In the genomic region with DNA sequence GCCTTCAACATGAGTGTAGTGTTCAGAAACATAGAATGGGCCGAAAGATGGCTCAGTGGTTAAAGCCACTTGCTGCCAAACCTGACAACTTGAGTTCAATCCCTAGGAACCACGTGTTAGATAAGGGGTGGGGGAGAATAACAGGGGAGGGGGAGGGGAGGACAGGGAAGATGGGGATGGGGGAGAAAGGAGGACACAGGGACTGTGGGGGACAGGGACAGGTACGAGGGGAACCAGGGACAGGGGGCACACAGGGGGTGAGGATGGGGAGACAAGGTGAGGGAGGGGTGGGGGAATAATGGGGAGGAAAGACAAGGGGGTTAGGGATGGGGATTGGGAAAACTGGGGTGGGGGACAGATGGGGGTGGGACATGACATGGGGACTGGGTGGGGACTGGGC, we compare ENCODE assay signal across 23 mouse cellular contexts. TPM values are rescaled to one million over a fixed set of nuclear protein-coding genes. Genes with fewer than 3 reads are reported as not detected.
DNase-seq lines count a peak whose midpoint lies in the region; ATAC-seq and TF ChIP-seq lines count a peak whose summit lies in the region.
"Had no signal": no experiment of that assay in that cellular context is flagged by ENCODE, and none has a peak within 500 bp of the region (broad histone marks: within the 10 kb centered on the region; RNA-seq: fewer than 3 reads in every experiment).

No protein-coding gene starts in this region.

- H3K27ac ChIP-seq in heart, adult 2 months, result peak overlapping the region; percentile 82
- peak overlapping the region; percentile 32; the same call in 1 of the 2 replicates for H3K27ac ChIP-seq in lung, postnatal 0 days (ENCODE audit: low read length)
- H3K27ac ChIP-seq in small intestine, adult 2 months (ENCODE audit: insufficient read depth, low read depth, low read length), result peak overlapping the region; percentile 79
- H3K27ac ChIP-seq in midbrain, embryonic 11.5 days (ENCODE audit: low read depth, low read length), result no peak overlapping the region
- H3K27ac ChIP-seq: embryonic facial prominence, embryonic 10.5 days; heart, embryonic 15.5 days; intestine, embryonic 15.5 days; midbrain, embryonic 10.5 days had no signal

- no peak overlapping the region for H3K4me2 ChIP-seq in lung, postnatal 0 days (replicated peaks; ENCODE audit: low read depth, low read length)
- H3K4me2 ChIP-seq in midbrain, embryonic 11.5 days, result no peak overlapping the region
- H3K4me2 ChIP-seq: heart, embryonic 15.5 days; intestine, embryonic 15.5 days; kidney, embryonic 15.5 days had no signal

- no peaks in the 10 kb centered on the region for H3K9me3 ChIP-seq in lung, postnatal 0 days (ENCODE audit: low read length)
- H3K9me3 ChIP-seq in midbrain, embryonic 11.5 days (ENCODE audit: control insufficient read depth, low read length), result no peaks in the 10 kb centered on the region
- H3K9me3 ChIP-seq: heart, embryonic 15.5 days; intestine, embryonic 15.5 days; liver, embryonic 15.5 days had no signal

- no peak overlapping the region for H3K9ac ChIP-seq in heart, adult 2 months (ENCODE audit: low read depth, low read length)
- H3K9ac ChIP-seq in lung, postnatal 0 days (replicated peaks; ENCODE audit: low read depth), result no peak overlapping the region
- no peak overlapping the region for H3K9ac ChIP-seq in midbrain, embryonic 11.5 days (ENCODE audit: low read length)
- H3K9ac ChIP-seq: heart, embryonic 15.5 days; intestine, embryonic 15.5 days; kidney, embryonic 15.5 days; liver, embryonic 15.5 days had no signal

- no peaks in the 10 kb centered on the region for H3K79me2 ChIP-seq in heart, adult 2 months (replicated peaks; ENCODE audit: control insufficient read depth, insufficient read depth, low read length)

- TF ChIP-seq POLR2A in heart, adult 2 months (IDR thresholded peaks at IDR 0.05; ENCODE audit: insufficient read depth, low read depth, low read length), result no peak
- TF ChIP-seq POLR2A in small intestine, adult 2 months (IDR thresholded peaks at IDR 0.05; ENCODE audit: low read depth, low read length), result no peak

- no peak for TF ChIP-seq CTCF in heart, adult 2 months (IDR thresholded peaks at IDR 0.05)
- no peak for TF ChIP-seq CTCF in lung, postnatal 0 days (IDR thresholded peaks at IDR 0.05)
- no peak for TF ChIP-seq CTCF in small intestine, adult 2 months (IDR thresholded peaks at IDR 0.05; ENCODE audit: extremely low read depth, insufficient read length, insufficient replicate concordance, low read depth, low read length)

- H3K4me1 ChIP-seq in heart, adult 2 months (ENCODE audit: control insufficient read depth, insufficient read depth, low read length), result no peaks in the 10 kb centered on the region; the same call in 1 of the 2 replicates
- H3K4me1 ChIP-seq in lung, postnatal 0 days (ENCODE audit: insufficient read depth, low read depth, low read length), result no peaks in the 10 kb centered on the region
- no peaks in the 10 kb centered on the region for H3K4me1 ChIP-seq in small intestine, adult 2 months (ENCODE audit: control insufficient read depth, insufficient read depth, insufficient read length, low read length)
- H3K4me1 ChIP-seq in midbrain, embryonic 11.5 days (ENCODE audit: control insufficient read depth, insufficient read depth, low read length), result no peaks in the 10 kb centered on the region
- H3K4me1 ChIP-seq: embryonic facial prominence, embryonic 10.5 days; heart, embryonic 15.5 days; intestine, embryonic 15.5 days; midbrain, embryonic 10.5 days had no signal

- no peaks in the 10 kb centered on the region for H3K27me3 ChIP-seq in heart, adult 2 months (ENCODE audit: control insufficient read depth, insufficient read depth, low read length)
- H3K27me3 ChIP-seq in lung, postnatal 0 days (replicated peaks; ENCODE audit: insufficient read depth, low read length), result no peaks in the 10 kb centered on the region
- H3K27me3 ChIP-seq in small intestine, adult 2 months (ENCODE audit: control insufficient read depth, insufficient read depth, low read length), result no peaks in the 10 kb centered on the region
- no peaks in the 10 kb centered on the region for H3K27me3 ChIP-seq in midbrain, embryonic 11.5 days (ENCODE audit: control insufficient read depth, insufficient read depth, low read length)
- H3K27me3 ChIP-seq: heart, embryonic 15.5 days; intestine, embryonic 15.5 days; kidney, embryonic 15.5 days had no signal

- WGBS in heart, adult 2 months, result 47% methylated on average over 3 of the region's 3 CpGs
- WGBS in lung, postnatal 0 days, result 49% methylated on average over 3 of the region's 3 CpGs
- WGBS in small intestine, adult 2 months, result 60% methylated on average over 3 of the region's 3 CpGs
- WGBS in midbrain, embryonic 11.5 days, result 70% methylated on average over 3 of the region's 3 CpGs

- H3K4me3 ChIP-seq in heart, adult 2 months, result no peak overlapping the region
- H3K4me3 ChIP-seq in lung, postnatal 0 days (ENCODE audit: low read depth, low read length), result no peak overlapping the region
- no peak overlapping the region for H3K4me3 ChIP-seq in small intestine, adult 2 months (ENCODE audit: low read depth, low read length)
- no peak overlapping the region for H3K4me3 ChIP-seq in midbrain, embryonic 11.5 days (ENCODE audit: low read depth, low read length)
- H3K4me3 ChIP-seq: embryonic facial prominence, embryonic 10.5 days; heart, embryonic 15.5 days; intestine, embryonic 15.5 days; kidney, embryonic 15.5 days; liver, embryonic 15.5 days; midbrain, embryonic 10.5 days had no signal

- no peak for DNase-seq in heart, adult 2 months
- no peak for DNase-seq in heart, postnatal 25 days (ENCODE audit: low spot score)
- DNase-seq in lung, postnatal 0 days (ENCODE audit: low spot score), result no peak
- DNase-seq in lung, postnatal 10 days, result no peak
- peak; percentile 3 for DNase-seq in thymus, postnatal 14 days
- DNase-seq in thymus, postnatal 10 days (ENCODE audit: low spot score in 2 of 2), result no peak
- DNase-seq in midbrain, embryonic 11.5 days (ENCODE audit: low spot score, missing footprints), result no peak
- DNase-seq: adrenal gland, postnatal 10 days; cerebellum, postnatal 10 days; gastrocnemius, postnatal 14 days; layer of hippocampus, postnatal 36 days; right cerebral cortex, postnatal 4 days had no signal

- ATAC-seq in lung, postnatal 0 days, result no peak
- no peak for ATAC-seq in midbrain, embryonic 11.5 days (ENCODE audit: low FRiP score)
- ATAC-seq: forebrain, embryonic 16.5 days; hindbrain, embryonic 16.5 days; intestine, embryonic 15.5 days had no signal

- H3K36me3 ChIP-seq in heart, adult 2 months (ENCODE audit: control insufficient read depth, insufficient read depth, low read length), result no peaks in the 10 kb centered on the region
- H3K36me3 ChIP-seq in lung, postnatal 0 days (ENCODE audit: insufficient read depth, low read length), result no peaks in the 10 kb centered on the region
- H3K36me3 ChIP-seq in small intestine, adult 2 months (ENCODE audit: control insufficient read depth, insufficient read depth, low read length), result no peaks in the 10 kb centered on the region
- H3K36me3 ChIP-seq in midbrain, embryonic 11.5 days (ENCODE audit: control insufficient read depth, insufficient read depth, low read length), result no peaks in the 10 kb centered on the region
- H3K36me3 ChIP-seq: embryonic facial prominence, embryonic 10.5 days; heart, embryonic 15.5 days; intestine, embryonic 15.5 days; kidney, embryonic 15.5 days; liver, embryonic 15.5 days; midbrain, embryonic 10.5 days had no signal

- no peak for TF ChIP-seq EP300 in heart, adult 2 months (IDR thresholded peaks at IDR 0.05; ENCODE audit: insufficient read depth, low read depth, low read length)
- TF ChIP-seq EP300 in lung, postnatal 0 days (IDR thresholded peaks at IDR 0.05), result no peak

- intact Hi-C loops in heart, adult 2 months (cut with DNase I), result no loop called here
- intact Hi-C loops in heart, postnatal 25 days (cut with DNase I), result no loop called here

RNA-seq across cellular contexts. Expression of gene H2-Ob, which starts 1.7 kb away (rescaled TPM):
- total RNA-seq in heart, adult 2 months (2021), result 1 to 10 TPM in 1 of 2 experiments, under 1 TPM in 1; 0.55 to 1.0 TPM
- 3.5 and 6.2 TPM in 2 replicates for polyA plus RNA-seq in heart, adult 2 months (2012; rRNA removed)
- total RNA-seq in heart, postnatal 25 days (2021), result 1 to 10 TPM in 1 of 2 experiments, under 1 TPM in 1; 0.70 to 1.5 TPM
- 0.43 and 1.2 TPM in 2 replicates for polyA plus RNA-seq in lung, postnatal 0 days (2015; fragmentation: Nextera tagmentation; extraction: Ambion mirVana)
- 5.3 and 13.7 TPM in 2 replicates for polyA plus RNA-seq in small intestine, adult 2 months (2012; rRNA removed)
- polyA plus RNA-seq in midbrain, embryonic 11.5 days (2014; fragmentation: Nextera tagmentation; extraction: Ambion mirVana), result not detected in 2 replicates
- polyA plus RNA-seq: embryonic facial prominence, embryonic 10.5 days; limb, embryonic 11.5 days; midbrain, embryonic 10.5 days; neural tube, embryonic 14.5 days had no signal

RNA-seq across cellular contexts. Expression of gene H2-Ab1, which starts 17.1 kb away (rescaled TPM):
- 10 to 100 TPM; 21.1 to 25.7 TPM for total RNA-seq in heart, adult 2 months (2021)
- 114 and 190 TPM in 2 replicates for polyA plus RNA-seq in heart, adult 2 months (2012; rRNA removed)
- 10 to 100 TPM in 1 of 2 experiments, 1 to 10 TPM in 1; 9.2 to 12.6 TPM for total RNA-seq in heart, postnatal 25 days (2021)
- polyA plus RNA-seq in lung, postnatal 0 days (2015; fragmentation: Nextera tagmentation; extraction: Ambion mirVana), result 17.8 and 19.2 TPM in 2 replicates
- polyA plus RNA-seq in small intestine, adult 2 months (2012; rRNA removed), result 860 and 5,426 TPM in 2 replicates
- polyA plus RNA-seq in midbrain, embryonic 11.5 days (2014; fragmentation: Nextera tagmentation; extraction: Ambion mirVana), result 4.3 and 4.7 TPM in 2 replicates

RNA-seq across cellular contexts. Expression of gene Tap2, which starts 37.0 kb away (rescaled TPM):
- total RNA-seq in heart, adult 2 months (2021), result 10 to 100 TPM; 26.1 to 31.2 TPM
- 25.0 and 26.5 TPM in 2 replicates for polyA plus RNA-seq in heart, adult 2 months (2012; rRNA removed)
- total RNA-seq in heart, postnatal 25 days (2021), result 10 to 100 TPM; 21.2 to 22.0 TPM
- 23.9 and 26.1 TPM in 2 replicates for polyA plus RNA-seq in lung, postnatal 0 days (2015; fragmentation: Nextera tagmentation; extraction: Ambion mirVana)
- polyA plus RNA-seq in small intestine, adult 2 months (2012; rRNA removed), result 30.4 and 66.1 TPM in 2 replicates
- 0.27 and 0.63 TPM in 2 replicates for polyA plus RNA-seq in midbrain, embryonic 11.5 days (2014; fragmentation: Nextera tagmentation; extraction: Ambion mirVana)

RNA-seq across cellular contexts. Expression of gene Psmb8, which starts 42.8 kb away (rescaled TPM):
- total RNA-seq in heart, adult 2 months (2021), result 10 to 100 TPM; 12.3 to 18.9 TPM
- polyA plus RNA-seq in heart, adult 2 months (2012; rRNA removed), result 33.5 and 44.2 TPM in 2 replicates
- total RNA-seq in heart, postnatal 25 days (2021), result 10 to 100 TPM in 1 of 2 experiments, 1 to 10 TPM in 1; 9.7 to 11.8 TPM
- 54.9 and 58.6 TPM in 2 replicates for polyA plus RNA-seq in lung, postnatal 0 days (2015; fragmentation: Nextera tagmentation; extraction: Ambion mirVana)
- 135 and 293 TPM in 2 replicates for polyA plus RNA-seq in small intestine, adult 2 months (2012; rRNA removed)
- polyA plus RNA-seq in midbrain, embryonic 11.5 days (2014; fragmentation: Nextera tagmentation; extraction: Ambion mirVana), result 1.8 and 2.1 TPM in 2 replicates

RNA-seq across cellular contexts. Expression of gene H2-Aa, which starts 47.3 kb away (rescaled TPM):
- total RNA-seq in heart, adult 2 months (2021), result 10 to 100 TPM; 26.8 to 38.4 TPM
- polyA plus RNA-seq in heart, adult 2 months (2012; rRNA removed), result 99.0 and 141 TPM in 2 replicates
- total RNA-seq in heart, postnatal 25 days (2021), result 10 to 100 TPM; 13.9 to 14.3 TPM
- polyA plus RNA-seq in lung, postnatal 0 days (2015; fragmentation: Nextera tagmentation; extraction: Ambion mirVana), result 15.8 and 20.6 TPM in 2 replicates
- 155 and 792 TPM in 2 replicates for polyA plus RNA-seq in small intestine, adult 2 months (2012; rRNA removed)
- polyA plus RNA-seq in midbrain, embryonic 11.5 days (2014; fragmentation: Nextera tagmentation; extraction: Ambion mirVana), result not detected in 2 replicates
- polyA plus RNA-seq: embryonic facial prominence, embryonic 10.5 days; forebrain, embryonic 16.5 days; limb, embryonic 11.5 days; midbrain, embryonic 10.5 days had no signal

Comparison
In these comparisons a context has a peak if more than half of its experiments do, and no peak if none do; other contexts are left out.
1. RNA of gene Tap2, which starts 37.0 kb away (polyA plus RNA-seq): 30.4 to 66.1 TPM in small intestine, adult 2 months, 25.0 to 26.5 TPM in heart, adult 2 months and 23.9 to 26.1 TPM in lung, postnatal 0 days; 0.27 to 0.63 TPM in midbrain, embryonic 11.5 days; every median in the first group is over 10 times any median in the second.